Mouse (Mus musculus) embryonic fibroblast, embryonic 13.5 days (primary cell): Measurements from ENCODE around the gene Klhl26.

Experiments used
- CTCF ChIP-seq: IDR thresholded peaks from 2 replicates; pipeline ENCODE4 v1.5.1; 2011; ENCODE audit warnings: mild to moderate bottlenecking, control low read depth, low read length, moderate library complexity, borderline replicate concordance; ENCODE audit not compliant: insufficient read depth
- POLR2A ChIP-seq: IDR thresholded peaks from 2 replicates; pipeline ENCODE4 v1.6.1; 2011; ENCODE audit warnings: low read depth, mild to moderate bottlenecking, control low read depth, low read length, moderate library complexity

- TF ChIP-seq CTCF (no peak), POLR2A (no peak)
Measured at GRCm38 (mm10) chr8:70509281-70509952, 32.6 kb upstream of the Klhl26 start.
